Mouse (Mus musculus): ENCODE data around the gene H2afv. TPM values are rescaled to one million over a fixed set of nuclear protein-coding genes. Genes with fewer than 3 reads are reported as not detected.
"Not testable (repeated sequence)": the region's sequence is repeated elsewhere in the genome, so short reads cannot be mapped to it uniquely, and the experiment has no call there.

Gene H2afv
- polyA plus RNA-seq, 3 experiments from 2014 or later = 131 to 311 (median 156) TPM

GRCm38 (mm10) chr11:6414751-6415550 is 29.3 kb downstream of the H2afv start, which contains the start of gene Ppia:
Gene Ppia, plus strand, starts transcription at chr11:6415443.
- peak; percentile 19 for ATAC-seq

DNA sequence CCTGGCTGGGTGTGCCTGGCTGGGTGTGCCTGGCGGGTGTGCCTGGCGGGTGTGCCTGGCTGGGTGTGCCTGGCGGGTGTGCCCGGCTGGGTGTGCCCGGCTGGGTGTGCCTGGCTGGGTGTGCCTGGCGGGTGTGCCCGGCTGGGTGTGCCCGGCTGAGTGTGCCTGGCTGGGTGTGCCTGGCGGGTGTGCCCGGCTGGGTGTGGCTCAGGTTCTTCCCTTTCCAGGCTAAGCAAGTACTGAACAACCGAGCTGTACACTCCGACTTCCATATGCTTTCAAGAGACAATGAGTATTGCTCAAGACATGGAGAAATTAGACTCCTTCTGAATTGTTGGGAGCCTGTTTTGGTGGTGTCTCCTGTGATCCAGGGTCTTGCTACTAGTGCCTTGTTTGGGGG is 31.0 kb downstream of the H2afv start:
- ATAC-seq = no peak

GRCm38 (mm10) chr11:6411684-6412083 is 32.6 kb downstream of the H2afv start:
- ATAC-seq = no peak

DNA sequence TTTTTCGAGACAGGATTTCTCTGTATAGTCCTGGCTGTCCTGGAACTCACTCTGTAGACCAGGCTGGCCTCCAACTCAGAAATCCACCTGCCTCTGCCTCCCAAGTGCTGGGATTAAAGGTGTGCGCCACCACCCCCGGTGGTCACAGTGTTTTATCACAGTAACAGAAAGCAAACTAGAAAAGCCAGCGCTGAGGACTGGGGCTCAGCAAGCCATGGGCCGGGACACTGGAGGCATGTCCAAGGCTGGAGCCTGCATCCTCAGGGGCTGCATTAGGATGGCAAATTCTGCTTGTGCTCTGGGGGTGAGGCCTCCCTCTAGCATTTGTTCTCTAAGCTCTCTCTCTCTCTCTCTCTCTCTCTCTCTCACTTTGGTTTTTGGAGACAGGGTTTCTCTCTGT is 33.5 kb downstream of the H2afv start:
- ATAC-seq = not testable (repeated sequence)

- ATAC-seq = peak; percentile 63
Observed at GRCm38 (mm10) chr11:6410050-6410602, 34.1 kb downstream of the H2afv start.

- no peak for ATAC-seq
Observed at GRCm38 (mm10) chr11:6407162-6407621, 37.1 kb downstream of the H2afv start.

DNA sequence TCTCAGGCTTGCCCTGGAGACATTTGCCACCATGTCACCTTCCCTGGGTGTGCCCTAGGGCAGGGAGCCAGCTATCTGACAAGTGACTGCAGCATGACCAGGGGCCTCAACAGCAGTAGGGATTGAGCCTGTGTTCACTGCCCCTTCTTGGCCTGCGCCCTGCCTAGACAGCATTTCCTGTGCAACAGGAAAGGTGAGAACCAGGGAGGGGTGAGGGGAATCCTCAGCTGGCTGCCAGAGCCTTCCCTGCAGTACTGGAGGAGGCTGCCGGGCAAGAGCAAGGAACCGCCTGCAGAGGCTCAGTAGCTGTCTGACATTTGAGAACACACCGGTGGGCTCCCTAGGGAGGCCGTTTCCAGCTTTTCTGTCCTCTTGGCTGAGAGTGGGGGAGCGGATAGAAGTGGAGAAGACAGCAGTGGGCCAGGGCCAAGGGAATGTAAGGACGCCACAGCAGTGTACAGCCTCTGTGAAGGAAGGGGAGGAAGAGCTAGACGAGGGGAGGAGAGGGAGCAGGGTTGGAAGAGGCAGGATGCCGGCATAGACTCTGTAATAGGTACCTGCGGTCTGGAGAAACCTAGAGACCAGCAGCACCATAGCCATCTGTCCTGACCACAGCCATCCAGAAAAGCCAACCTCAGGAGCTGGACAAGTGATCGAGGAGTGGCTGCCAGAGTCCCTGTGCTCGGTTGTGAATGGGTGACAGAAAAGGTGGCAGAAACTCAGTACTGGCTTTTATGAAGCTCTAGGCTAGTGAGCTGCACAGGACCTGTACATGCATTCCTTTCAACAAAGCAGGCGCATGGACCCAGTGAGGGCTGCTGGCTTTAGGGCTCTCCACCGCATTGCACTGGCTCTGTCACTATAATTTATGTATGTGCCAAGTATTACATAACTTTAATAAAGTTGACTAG is 37.7 kb downstream of the H2afv start:
- ATAC-seq = no peak

DNA sequence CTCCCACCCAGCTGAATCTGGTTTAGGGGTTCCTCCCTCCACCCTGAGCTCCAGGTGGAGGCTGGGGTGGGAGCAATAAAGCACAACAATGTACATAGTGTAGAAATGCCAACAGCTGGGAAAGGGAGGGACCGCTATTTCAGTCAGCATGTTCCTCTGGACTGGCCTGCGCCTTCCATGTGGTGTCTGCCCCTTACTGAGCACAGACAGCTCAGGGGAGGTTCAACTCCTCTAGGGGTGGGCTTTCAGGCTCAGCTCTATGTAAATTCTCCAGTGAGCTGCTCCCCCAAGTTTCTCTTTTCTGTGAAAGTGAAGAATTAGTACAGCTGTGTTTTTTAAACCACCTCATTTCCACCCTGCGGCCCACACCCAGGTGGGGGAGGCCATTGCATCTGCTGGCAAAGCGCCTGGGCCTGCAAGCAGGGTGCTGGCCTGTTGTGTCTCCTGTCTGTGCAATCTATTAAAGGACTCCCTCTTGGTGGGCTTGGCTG is 38.6 kb downstream of the H2afv start:
- no peak for ATAC-seq

GRCm38 (mm10) chr11:6404699-6405566 is 39.3 kb downstream of the H2afv start:
- no peak for ATAC-seq

GRCm38 (mm10) chr11:6403830-6404405 is 40.3 kb downstream of the H2afv start:
- no peak for ATAC-seq

DNA sequence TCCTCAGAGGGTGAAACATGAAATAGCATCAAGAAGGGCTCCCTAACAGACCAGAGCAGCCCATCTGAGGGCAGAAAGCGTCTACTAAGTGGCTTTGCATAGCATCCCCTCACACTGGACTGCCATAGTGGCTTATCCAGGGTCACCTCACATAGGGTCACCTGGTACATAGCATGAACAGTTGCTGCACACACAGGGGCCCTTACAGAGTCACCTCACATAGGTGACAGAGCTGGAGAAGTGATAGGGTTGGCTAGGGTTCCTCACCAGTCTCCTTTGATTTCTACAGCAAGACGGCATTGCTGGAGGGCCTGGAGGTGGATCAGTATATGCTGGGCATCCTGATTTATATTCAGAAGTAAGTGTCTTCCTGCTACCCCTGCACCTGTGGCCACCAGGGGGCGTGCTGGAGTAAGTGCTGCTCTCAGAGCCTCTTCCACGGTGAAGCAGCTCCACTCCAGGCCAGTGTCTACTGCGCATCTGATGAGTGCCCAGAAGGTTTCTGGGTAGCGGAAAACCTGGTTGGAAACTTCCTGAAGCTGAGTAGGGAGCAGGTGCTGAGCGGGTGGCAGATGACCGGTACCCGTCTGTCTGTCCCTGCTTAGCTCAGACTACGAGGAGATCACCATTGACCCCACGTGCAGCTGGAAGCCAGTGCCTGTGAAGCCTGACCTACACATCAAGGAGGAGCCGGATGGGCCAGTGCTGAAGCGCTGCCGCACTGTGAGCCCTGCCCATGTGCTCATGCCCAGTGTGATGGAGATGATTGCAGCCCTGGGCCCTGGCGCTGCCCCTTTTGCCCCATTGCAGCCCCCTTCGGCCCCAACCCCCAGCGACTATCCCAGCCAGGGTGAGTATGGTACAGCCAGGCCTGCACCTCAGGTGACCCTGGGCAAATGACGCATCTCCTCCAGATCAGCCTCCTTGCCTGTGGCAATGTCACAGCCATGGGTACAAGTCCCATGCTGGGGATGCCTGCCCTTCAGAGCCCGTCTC is 41.4 kb downstream of the H2afv start:
- ATAC-seq = peak; percentile 72

DNA sequence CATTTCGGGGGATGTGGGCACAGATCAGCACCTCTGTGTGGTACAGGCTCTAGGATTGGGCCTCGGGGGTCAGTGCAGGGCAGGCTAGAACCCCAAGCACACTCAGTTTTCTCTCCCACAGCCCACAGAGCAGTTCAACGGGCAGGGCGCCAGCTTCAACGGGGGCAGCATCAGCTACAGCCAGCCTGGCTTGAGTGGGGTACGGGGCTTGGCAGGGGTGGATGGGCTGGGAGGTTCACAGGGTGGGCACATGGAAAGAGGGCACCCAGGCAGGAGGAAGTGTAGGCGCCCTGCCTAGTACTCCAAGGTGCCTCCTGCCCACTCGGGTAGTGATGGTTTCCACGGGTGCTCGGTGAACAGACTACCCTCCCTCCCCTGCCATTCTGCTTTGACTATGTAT is 46.1 kb downstream of the H2afv start:
- no peak for ATAC-seq

GRCm38 (mm10) chr11:6395565-6395964 is 48.7 kb downstream of the H2afv start:
- no peak for ATAC-seq

DNA sequence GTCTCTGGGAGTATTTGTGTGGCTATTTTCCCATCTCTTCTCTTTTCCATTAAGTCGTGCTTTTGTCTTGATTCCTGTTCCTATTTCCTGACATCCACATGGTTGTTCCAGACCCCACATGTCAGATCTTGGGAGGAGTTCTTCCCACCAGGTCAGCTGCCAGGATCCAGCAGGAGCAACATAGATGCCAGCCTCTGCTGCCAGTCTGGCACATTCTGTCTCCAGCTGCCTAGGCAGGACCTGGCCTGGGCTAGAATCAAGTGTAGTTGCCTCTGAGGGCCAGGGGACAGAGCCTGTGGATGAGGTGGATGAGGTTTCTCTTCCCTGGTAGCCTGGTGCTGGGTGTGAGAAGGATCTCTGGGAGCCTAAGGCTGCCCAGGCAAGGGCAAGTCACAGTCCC is 50.4 kb downstream of the H2afv start:
- ATAC-seq = no peak

DNA sequence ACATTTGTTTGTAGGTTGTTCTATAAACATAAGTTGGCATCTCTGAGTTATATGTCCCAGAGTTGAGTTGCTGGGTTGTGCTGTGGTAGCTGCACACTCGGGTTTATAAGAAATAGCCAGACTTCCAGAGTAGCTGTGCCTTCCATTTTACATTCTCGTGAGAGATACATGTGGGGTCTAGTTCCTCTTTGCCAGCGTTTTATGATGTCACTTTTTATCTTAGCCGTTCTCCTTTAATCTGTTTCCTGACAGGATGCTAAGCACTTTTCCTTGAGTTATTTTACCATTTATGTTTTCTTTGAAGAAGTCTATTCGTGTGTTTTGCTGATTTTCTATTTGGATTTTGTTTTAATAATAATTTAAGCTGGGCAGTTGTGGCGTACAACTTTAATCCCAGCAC is 51.4 kb downstream of the H2afv start:
- ATAC-seq = no peak

GRCm38 (mm10) chr11:6391516-6392276 is 52.5 kb downstream of the H2afv start:
- peak; percentile 64 for ATAC-seq

GRCm38 (mm10) chr11:6390376-6391053 is 53.7 kb downstream of the H2afv start:
- no peak for ATAC-seq

DNA sequence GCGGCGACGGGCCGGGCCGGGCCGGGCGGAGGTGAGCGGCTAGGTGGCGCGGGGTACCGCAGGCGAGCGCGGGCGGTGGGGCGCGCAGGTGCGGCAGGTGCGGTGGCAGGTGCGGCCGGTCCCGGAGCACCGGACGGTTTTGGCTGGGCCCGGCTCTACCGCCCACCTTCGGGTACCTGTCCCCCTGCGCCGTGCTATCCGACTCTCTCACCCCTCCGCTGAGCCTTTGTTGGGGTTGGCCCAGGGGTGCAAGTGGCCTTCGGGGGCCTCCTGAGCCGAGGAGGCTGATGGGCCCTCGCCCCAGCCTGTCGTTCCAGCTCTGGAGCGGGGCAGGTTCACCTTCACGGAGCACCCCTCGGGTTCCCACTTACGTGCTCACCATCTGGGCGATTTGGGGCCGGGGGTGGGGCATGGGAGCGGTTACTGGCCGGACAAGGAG is 54.7 kb downstream of the H2afv start:
- ATAC-seq = peak; percentile 6

All from inflammation-experienced regulatory T-cells, adult 6 months (primary cell).